Mouse (Mus musculus): ENCODE measurements around the gene Skap1. TPM values are rescaled to one million over a fixed set of nuclear protein-coding genes. Genes with fewer than 3 reads are reported as not detected.

The Skap1 gene
- total RNA-seq, 2 experiments from 2014 or later: 2.3 TPM; not detected in 1

DNA sequence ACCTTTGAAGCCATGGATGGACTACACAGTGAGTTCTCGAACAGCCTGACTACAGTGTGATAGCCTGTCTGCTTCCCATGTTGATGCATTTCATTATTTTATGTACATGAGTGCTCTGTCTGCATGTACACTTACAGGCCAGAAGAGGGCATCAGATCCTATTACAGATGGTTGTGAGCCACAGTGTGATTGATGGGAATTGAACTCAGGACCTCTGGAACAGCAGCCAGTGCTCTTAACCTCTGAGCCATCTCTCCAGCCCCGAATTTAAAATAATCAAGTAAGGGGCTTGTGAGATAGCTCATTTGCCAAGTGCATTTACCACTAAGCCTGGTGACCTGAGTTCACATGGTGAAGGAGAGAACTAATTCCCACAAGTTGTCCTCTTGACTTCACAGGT, 317.0 kb downstream of the Skap1 start:
- no peak for DNase-seq

DNA sequence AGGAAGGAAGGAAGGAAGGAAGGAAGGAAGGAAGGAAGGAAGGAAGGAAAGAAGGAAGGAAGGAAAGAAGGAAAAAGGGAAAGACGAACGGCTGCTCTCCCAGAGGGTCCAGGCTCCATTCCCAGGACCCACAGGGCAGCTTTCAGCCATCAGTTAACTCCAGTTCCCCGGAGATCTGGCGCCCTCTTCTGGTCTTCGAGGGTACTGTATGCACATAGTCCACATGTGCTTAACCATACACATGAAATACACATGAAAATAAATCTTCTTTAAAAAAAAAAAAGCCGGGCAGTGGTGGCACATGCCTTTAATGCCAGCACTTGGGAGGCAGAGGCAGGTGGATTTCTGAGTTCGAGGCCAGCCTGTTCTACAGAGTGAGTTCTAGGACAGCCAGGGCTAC, 320.5 kb downstream of the Skap1 start:
- peak; percentile 50 to 81 for DNase-seq

DNA sequence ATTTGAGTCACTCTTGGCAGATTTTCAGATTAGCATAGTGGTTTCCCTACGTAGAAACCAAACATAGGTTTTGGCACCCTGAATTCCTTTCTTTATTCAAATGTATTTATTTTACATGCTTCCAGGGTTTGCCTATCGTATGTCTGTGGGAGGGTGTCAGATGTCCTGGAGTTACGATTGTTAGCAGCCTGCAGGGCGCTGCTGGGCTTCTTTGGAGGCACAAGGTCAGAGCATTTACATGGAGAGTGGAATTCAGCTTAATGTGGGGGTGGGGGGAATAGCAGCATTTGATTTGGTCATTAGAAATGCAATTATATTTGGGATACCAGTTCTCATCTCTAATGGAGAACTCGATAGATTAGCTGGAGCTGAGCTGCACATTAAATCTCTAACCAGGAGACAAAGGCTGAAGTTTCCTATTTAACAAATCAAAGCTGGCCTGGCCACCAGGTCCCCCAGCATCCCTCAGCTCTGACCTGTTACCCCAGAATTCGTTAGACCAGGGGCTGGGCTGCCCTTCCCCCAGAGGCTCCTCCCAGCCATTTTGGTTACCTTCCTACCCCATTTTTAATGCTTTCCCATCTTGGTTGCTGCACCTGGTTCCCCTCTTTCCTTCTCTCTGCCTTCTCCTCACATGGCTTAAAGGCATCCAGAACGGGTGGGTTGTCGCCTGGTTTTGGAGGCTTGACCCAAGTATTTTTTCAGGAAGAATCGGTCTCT, 322.5 kb downstream of the Skap1 start:
- no peak for DNase-seq

DNA sequence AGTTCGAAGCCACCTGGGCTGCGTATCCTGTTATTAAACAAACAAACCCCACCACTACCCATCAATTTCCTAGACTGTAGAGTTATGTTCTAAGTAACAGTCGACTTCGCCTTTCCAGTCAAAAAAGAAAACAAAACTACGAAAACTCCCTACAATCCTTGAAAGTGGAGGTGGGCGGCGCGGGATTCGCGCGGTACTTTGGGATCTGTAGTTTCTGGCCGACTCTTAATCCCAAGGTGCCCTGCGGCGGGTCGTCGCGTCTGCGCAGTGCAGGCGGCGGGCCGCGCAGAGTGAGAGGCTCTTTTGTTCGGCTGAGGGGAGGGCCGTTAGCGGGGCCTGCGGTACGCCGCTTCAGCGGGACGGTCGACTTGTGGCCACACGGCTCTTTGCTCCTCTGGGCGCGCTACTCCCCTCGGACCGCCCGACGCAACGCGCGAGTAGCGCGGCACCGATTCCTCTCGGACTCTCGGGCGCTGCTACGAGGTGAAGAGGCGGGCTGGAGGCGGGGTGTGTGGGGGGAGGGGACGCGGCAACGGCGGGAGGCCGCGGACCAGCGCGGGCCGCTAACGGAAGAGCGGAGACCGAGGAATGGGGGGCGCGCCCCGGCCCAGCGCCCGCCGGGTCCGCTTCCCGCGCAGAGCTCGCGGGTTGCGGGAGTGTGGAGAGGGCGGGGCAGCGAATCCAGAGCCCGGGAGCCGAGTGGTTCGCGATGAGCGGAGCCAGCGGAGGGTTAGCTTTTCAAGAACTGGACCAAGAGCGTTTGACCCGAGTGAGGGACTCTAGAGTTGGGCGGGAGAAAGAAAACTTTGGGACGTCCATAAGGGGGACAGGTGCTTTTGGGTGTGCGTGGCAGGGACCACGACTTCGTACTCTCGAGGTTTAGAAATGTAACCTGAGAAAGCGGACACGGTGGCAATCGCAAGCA, 324.7 kb downstream of the Skap1 start, which contains the start of gene Cbx1:
Gene Cbx1 (plus strand): TSS at position 257 of the 925 bp plus-strand sequence.
- DNase-seq: peak; percentile 94 to 95

DNA sequence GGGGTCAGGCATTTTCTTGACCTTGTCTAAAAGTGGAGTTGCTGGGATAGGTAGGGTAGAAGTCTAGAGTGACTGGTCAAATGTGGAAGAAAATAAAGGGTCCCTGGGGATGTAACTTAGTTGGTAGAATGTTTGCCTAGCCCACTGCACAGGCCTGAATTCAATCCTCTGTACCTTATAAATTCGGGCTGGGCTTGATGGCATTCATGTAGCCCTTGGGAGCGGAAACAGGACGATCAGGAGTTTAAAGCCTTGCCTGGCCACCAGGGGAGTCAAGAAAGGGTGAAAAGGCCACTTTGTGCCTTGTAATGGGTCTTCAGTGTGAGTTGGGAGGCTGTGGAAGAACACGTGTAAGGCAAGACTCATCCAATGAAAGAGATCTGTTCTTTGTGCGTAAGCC, 325.6 kb downstream of the Skap1 start:
- DNase-seq: no peak

DNA sequence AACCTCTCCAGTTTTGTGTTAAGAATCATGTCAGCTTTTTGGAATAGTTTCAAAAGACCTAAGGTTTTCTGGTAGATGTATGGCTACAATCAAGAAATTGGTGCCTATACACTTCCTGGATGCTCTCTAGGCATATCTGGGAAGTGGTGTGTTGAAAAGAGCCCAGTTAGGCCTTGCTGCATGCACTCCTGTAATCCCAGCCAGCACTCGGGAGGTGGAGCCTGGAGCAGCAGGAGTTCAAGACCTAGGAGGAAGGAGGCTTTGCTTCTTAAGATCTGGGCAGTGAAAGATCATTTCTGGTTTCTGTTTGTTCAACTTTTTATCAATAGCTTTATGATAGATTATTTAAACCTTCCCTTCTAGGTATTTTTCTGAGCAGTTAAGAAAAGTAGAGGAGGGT, 326.3 kb downstream of the Skap1 start:
- DNase-seq: no peak

DNA sequence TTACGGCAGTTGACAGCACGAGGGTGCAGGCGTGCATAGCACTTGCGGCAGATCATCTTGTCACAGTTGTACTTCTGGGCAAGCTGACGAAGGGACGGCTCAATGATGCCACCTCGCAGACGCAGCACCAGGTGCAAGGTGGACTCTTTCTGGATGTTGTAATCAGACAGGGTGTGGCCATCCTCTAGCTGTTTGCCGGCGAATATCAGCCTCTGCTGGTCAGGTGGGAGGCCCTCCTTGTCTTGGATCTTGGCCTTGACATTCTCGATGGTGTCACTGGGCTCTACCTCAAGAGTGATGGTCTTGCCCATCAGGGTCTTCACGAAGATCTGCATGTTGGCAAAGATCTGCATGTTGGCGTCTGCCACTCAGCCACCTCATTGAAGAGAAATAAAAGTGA, 331.1 kb downstream of the Skap1 start:
- DNase-seq: no peak

DNA sequence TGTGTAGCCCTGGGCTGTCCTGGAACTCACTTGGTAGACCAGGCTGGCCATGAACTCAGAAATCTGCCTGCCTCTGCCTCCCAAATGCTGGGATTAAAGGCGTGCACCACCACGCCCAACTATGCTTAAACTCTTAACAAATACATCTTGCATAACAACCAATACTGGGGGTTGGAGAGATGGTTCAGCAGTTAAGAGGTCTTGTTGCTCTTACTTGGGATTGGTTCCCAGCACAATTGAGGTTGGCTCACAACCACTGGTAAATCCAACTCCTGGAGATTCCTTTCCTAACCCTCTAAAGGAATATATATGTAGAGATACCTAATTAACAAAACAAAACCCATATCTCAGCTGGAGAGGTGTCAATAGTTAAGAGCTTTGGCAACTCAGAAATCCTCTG, 331.7 kb downstream of the Skap1 start:
- no peak for DNase-seq

DNA sequence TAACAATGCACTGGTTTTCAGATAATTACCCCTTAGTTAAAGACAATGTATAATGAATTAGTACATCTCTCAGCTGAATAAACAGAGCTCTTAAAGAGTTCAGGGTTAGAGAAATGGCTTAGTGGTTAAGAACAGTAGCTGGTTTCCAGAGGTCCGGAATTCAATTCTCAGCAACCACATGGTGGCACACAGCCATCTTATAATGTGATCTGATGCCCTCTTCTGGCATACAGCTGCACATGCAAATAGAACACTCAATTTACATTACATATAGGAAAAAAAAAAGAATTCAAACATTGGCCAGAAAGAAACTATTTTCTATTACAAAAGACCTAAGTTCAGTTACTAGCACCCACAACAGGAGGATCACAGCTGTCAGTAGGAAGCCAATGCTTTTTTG, 332.2 kb downstream of the Skap1 start:
- DNase-seq: no peak

DNA sequence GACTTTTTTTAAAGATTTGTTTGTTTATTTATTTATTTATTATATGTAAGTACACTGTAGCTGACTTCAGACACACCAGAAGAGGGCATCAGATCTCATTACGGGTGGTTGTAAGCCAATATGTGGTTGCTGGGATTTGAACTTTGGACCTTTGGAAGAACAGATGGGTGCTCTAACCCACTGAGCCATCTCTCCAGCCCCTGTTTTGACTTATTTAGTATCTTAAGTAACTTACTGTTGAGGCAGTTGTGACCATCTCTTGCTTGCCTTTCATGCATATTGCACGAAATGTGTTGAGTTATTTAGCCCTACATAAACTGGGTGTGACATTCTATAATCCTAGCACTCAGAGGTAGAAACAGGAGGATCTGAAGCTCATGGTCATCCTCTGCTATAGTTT, 335.1 kb downstream of the Skap1 start:
- DNase-seq: no peak

DNA sequence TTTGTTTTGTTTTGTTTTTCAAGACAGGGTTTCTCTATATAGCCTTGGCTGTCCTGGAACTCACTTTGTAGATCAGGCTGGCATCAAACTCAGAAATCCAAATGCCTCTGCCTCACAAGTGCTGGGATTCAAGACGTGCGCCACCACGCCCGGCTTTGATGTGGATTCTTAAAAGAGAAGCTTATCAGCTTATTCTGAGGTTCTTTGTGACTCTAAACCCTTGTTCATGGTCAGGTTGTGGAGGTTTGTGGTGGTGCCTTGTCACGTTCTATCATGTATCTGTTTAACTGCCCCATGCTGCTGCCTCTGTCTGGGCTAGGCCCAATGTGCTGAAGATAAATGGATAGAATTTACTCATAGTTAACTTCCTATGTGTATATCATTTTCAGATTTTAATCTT, 341.2 kb downstream of the Skap1 start:
- DNase-seq: no peak

DNA sequence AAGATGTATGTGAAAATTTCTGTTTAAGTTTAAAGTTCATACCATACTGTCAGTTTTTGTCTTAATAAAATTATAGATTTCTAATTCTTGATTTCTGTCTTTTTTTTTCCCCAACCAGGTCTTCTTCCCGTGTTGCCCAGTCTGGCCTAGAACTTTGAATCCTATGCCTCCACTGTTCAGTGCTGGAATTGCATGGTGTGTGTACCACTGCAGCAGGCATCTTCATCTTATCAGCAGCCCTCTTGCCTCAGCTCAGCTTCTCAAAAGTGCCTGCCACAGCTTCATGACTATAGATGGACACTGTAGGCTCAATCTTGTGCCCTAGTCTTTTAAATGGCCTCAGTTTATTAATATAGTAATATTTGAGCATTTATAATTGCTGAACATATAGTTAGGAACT, 343.7 kb downstream of the Skap1 start:
- no peak for DNase-seq

Other genes with a start within 250 kb of the Skap1 start
- not detected for gene Hoxb9, start 193.1 kb upstream of the Skap1 start, total RNA-seq (2021)
- gene Hoxb8, start 182.7 kb upstream of the Skap1 start, total RNA-seq (2021): not detected
- gene Hoxb7, start 178.0 kb upstream of the Skap1 start, total RNA-seq (2021): not detected
- not detected for gene Hoxb6, start 172.1 kb upstream of the Skap1 start, total RNA-seq (2021)
- gene Hoxb5, start 161.3 kb upstream of the Skap1 start, total RNA-seq (2021): under 1 TPM; 0.12 to 0.21 TPM
- gene Hoxb4, start 146.3 kb upstream of the Skap1 start, total RNA-seq (2021): under 1 TPM; 0.62 to 0.64 TPM
- gene Hoxb3, start 141.3 kb upstream of the Skap1 start, total RNA-seq (2021): under 1 TPM; 0.12 to 0.57 TPM
- under 1 TPM; 0.46 to 0.62 TPM for gene Hoxb2, start 114.1 kb upstream of the Skap1 start, total RNA-seq (2021)
- gene Hoxb1, start 98.8 kb upstream of the Skap1 start, total RNA-seq (2021): not detected